ENCODE assay signal across 8 mouse cellular contexts in the genomic region with DNA sequence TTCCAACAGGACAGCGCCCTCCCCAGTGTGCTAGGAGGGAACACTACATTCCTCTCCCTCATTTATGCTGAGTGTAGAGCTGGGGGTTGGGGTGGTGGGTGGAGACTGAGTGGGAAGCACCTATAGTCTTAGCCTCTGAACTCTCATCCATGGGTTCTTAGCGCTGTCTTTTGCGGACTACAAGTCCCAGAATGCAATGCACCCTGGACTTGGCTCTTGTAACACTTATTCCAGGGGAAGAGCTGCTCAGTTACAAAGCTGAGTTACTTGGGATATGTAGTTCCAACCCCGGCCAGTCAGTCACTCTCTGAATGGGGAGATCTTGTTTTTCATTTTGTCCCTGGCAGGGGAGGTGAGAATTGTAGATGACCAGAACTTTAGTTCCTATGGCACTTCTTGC. TPM values are rescaled to one million over a fixed set of nuclear protein-coding genes. Genes with fewer than 3 reads are reported as not detected.
A peak's percentile ranks its signal among the peaks of the same experiment; 100 is the strongest.
DNase-seq lines count a peak whose midpoint lies in the region; ATAC-seq and TF ChIP-seq lines count a peak whose summit lies in the region.

No protein-coding gene starts in this region.

- H3K4me3 ChIP-seq in midbrain, embryonic 11.5 days (ENCODE audit: low read depth, low read length): no peak overlapping the region
- no peak overlapping the region for H3K4me3 ChIP-seq in midbrain, embryonic 10.5 days
- no peak overlapping the region for H3K4me3 ChIP-seq in forebrain, embryonic 13.5 days
- no peak overlapping the region for H3K4me3 ChIP-seq in liver, postnatal 0 days (ENCODE audit: low read depth, low read length)

- H3K27me3 ChIP-seq in midbrain, embryonic 11.5 days (ENCODE audit: control insufficient read depth, insufficient read depth, low read length): no peaks in the 10 kb centered on the region
- H3K27me3 ChIP-seq in midbrain, embryonic 10.5 days (ENCODE audit: low read depth, poor library complexity, severe bottlenecking): no peaks in the 10 kb centered on the region
- H3K27me3 ChIP-seq in forebrain, embryonic 13.5 days: no peaks in the 10 kb centered on the region
- H3K27me3 ChIP-seq in liver, postnatal 0 days (ENCODE audit: insufficient read depth, low read length): no peaks in the 10 kb centered on the region

- TF ChIP-seq CTCF in liver, postnatal 0 days (IDR thresholded peaks at IDR 0.05; ENCODE audit: low read depth): no peak

- H3K36me3 ChIP-seq in midbrain, embryonic 11.5 days (ENCODE audit: control insufficient read depth, insufficient read depth, low read length): 0 out of 2 replicates have a peak, but pooled peaks cover 2% of the 10 kb centered on the region
- H3K36me3 ChIP-seq in midbrain, embryonic 10.5 days: peaks cover 28% of the 10 kb centered on the region
- H3K36me3 ChIP-seq in forebrain, embryonic 13.5 days (ENCODE audit: poor library complexity, severe bottlenecking): peaks cover 33% of the 10 kb centered on the region
- peaks cover 27% of the 10 kb centered on the region for H3K36me3 ChIP-seq in liver, postnatal 0 days (replicated peaks; ENCODE audit: insufficient read depth, low read length)

- WGBS in midbrain, embryonic 11.5 days: 9% methylated on average over 4 of the region's 4 CpGs
- whole genome bisulfite sequencing in midbrain, embryonic 10.5 days: 11% methylated on average over 4 of the region's 4 CpGs
- WGBS in forebrain, embryonic 13.5 days: 14% methylated on average over 4 of the region's 4 CpGs
- WGBS in liver, postnatal 0 days (ENCODE audit: insufficient replicate concordance): 38% methylated on average over 4 of the region's 4 CpGs

- no peaks in the 10 kb centered on the region for H3K9me3 ChIP-seq in midbrain, embryonic 11.5 days (ENCODE audit: control insufficient read depth, low read length)
- H3K9me3 ChIP-seq in midbrain, embryonic 10.5 days (replicated peaks): no peaks in the 10 kb centered on the region
- H3K9me3 ChIP-seq in forebrain, embryonic 13.5 days (replicated peaks): no peaks in the 10 kb centered on the region
- no peaks in the 10 kb centered on the region for H3K9me3 ChIP-seq in liver, postnatal 0 days (ENCODE audit: low read length)

- DNase-seq in midbrain, embryonic 11.5 days (ENCODE audit: low spot score, missing footprints): peak; percentile 88
- no peak for DNase-seq in midbrain, embryonic 10.5 days (ENCODE audit: low spot score)
- DNase-seq in adipocyte (ENCODE audit: low spot score): peak; percentile 61
- peak; percentile 51 for DNase-seq in kidney, adult 18-20 months
- peak; percentile 56 for DNase-seq in liver, postnatal 0 days
- peak; percentile 82 for DNase-seq in retina, postnatal 1 day
- DNase-seq in gastrocnemius, postnatal 25 days: no peak

- no peak overlapping the region for H3K9ac ChIP-seq in midbrain, embryonic 11.5 days (ENCODE audit: low read length)
- H3K9ac ChIP-seq in forebrain, embryonic 13.5 days: no peak overlapping the region
- H3K9ac ChIP-seq in liver, postnatal 0 days (replicated peaks): no peak overlapping the region

- H3K27ac ChIP-seq in midbrain, embryonic 11.5 days (ENCODE audit: low read depth, low read length): no peak overlapping the region
- H3K27ac ChIP-seq in midbrain, embryonic 10.5 days (replicated peaks): no peak overlapping the region
- H3K27ac ChIP-seq in forebrain, embryonic 13.5 days: no peak overlapping the region
- no peak overlapping the region for H3K27ac ChIP-seq in liver, postnatal 0 days (ENCODE audit: low read depth)

- H3K4me2 ChIP-seq in midbrain, embryonic 11.5 days: no peak overlapping the region
- no peak overlapping the region for H3K4me2 ChIP-seq in forebrain, embryonic 13.5 days
- no peak overlapping the region for H3K4me2 ChIP-seq in liver, postnatal 0 days (ENCODE audit: low read depth, low read length)

- H3K4me1 ChIP-seq in midbrain, embryonic 11.5 days (ENCODE audit: control insufficient read depth, insufficient read depth, low read length): no peaks in the 10 kb centered on the region
- peaks cover 20% of the 10 kb centered on the region for H3K4me1 ChIP-seq in midbrain, embryonic 10.5 days
- peaks cover 15% of the 10 kb centered on the region for H3K4me1 ChIP-seq in forebrain, embryonic 13.5 days
- peaks cover 5% of the 10 kb centered on the region for H3K4me1 ChIP-seq in liver, postnatal 0 days (ENCODE audit: insufficient read depth)

- ATAC-seq in midbrain, embryonic 11.5 days (ENCODE audit: low FRiP score): peak; percentile 65
- peak; percentile 87 for ATAC-seq in forebrain, embryonic 13.5 days
- peak; percentile 79 for ATAC-seq in liver, postnatal 0 days

- no peak for TF ChIP-seq EP300 in liver, postnatal 0 days (IDR thresholded peaks at IDR 0.05; ENCODE audit: low read depth)

RNA-seq across cellular contexts. Expression of a gene that starts 8.6 kb away (rescaled TPM):
- polyA plus RNA-seq in midbrain, embryonic 11.5 days (2014; fragmentation: Nextera tagmentation; extraction: Ambion mirVana): 15.9 and 18.1 TPM in 2 replicates
- polyA plus RNA-seq in midbrain, embryonic 10.5 days (2016; fragmentation: Nextera tagmentation; extraction: Ambion mirVana): 27.5 and 27.9 TPM in 2 replicates
- polyA plus RNA-seq in forebrain, embryonic 13.5 days (2015; fragmentation: Nextera tagmentation; extraction: Ambion mirVana): 40.0 and 41.7 TPM in 2 replicates
- 29.0 and 31.0 TPM in 2 replicates for polyA plus RNA-seq in liver, postnatal 0 days (2015; fragmentation: Nextera tagmentation; extraction: Ambion mirVana)
- 10 to 100 TPM; 58.4 to 60.9 TPM for total RNA-seq in gastrocnemius, postnatal 25 days (2021)

RNA-seq across cellular contexts. Expression of a gene that starts 12.9 kb away (rescaled TPM):
- not detected in 2 replicates for polyA plus RNA-seq in midbrain, embryonic 11.5 days (2014; fragmentation: Nextera tagmentation; extraction: Ambion mirVana)
- polyA plus RNA-seq in midbrain, embryonic 10.5 days (2016; fragmentation: Nextera tagmentation; extraction: Ambion mirVana): not detected in 2 replicates
- polyA plus RNA-seq in forebrain, embryonic 13.5 days (2015; fragmentation: Nextera tagmentation; extraction: Ambion mirVana): not detected in 2 replicates
- 0.18 TPM in 1 of 2 replicates, not detected in the other for polyA plus RNA-seq in liver, postnatal 0 days (2015; fragmentation: Nextera tagmentation; extraction: Ambion mirVana)
- total RNA-seq in gastrocnemius, postnatal 25 days (2021): not detected

RNA-seq across cellular contexts. Expression of a gene that starts 19.5 kb away (rescaled TPM):
- 4.2 and 4.4 TPM in 2 replicates for polyA plus RNA-seq in midbrain, embryonic 11.5 days (2014; fragmentation: Nextera tagmentation; extraction: Ambion mirVana)
- polyA plus RNA-seq in midbrain, embryonic 10.5 days (2016; fragmentation: Nextera tagmentation; extraction: Ambion mirVana): 3.6 and 6.1 TPM in 2 replicates
- polyA plus RNA-seq in forebrain, embryonic 13.5 days (2015; fragmentation: Nextera tagmentation; extraction: Ambion mirVana): 4.5 and 6.5 TPM in 2 replicates
- 0.02 and 0.09 TPM in 2 replicates for polyA plus RNA-seq in liver, postnatal 0 days (2015; fragmentation: Nextera tagmentation; extraction: Ambion mirVana)
- total RNA-seq in gastrocnemius, postnatal 25 days (2021): not detected

RNA-seq across cellular contexts. Expression of a gene that starts 25.2 kb away (rescaled TPM):
- polyA plus RNA-seq in midbrain, embryonic 11.5 days (2014; fragmentation: Nextera tagmentation; extraction: Ambion mirVana): 7.9 and 9.6 TPM in 2 replicates
- polyA plus RNA-seq in midbrain, embryonic 10.5 days (2016; fragmentation: Nextera tagmentation; extraction: Ambion mirVana): 9.0 and 10.0 TPM in 2 replicates
- polyA plus RNA-seq in forebrain, embryonic 13.5 days (2015; fragmentation: Nextera tagmentation; extraction: Ambion mirVana): 15.3 and 16.6 TPM in 2 replicates
- 291 and 298 TPM in 2 replicates for polyA plus RNA-seq in liver, postnatal 0 days (2015; fragmentation: Nextera tagmentation; extraction: Ambion mirVana)
- total RNA-seq in gastrocnemius, postnatal 25 days (2021): 100 to 1,000 TPM; 749 to 982 TPM

RNA-seq across cellular contexts. Expression of a gene that starts 33.4 kb away (rescaled TPM):
- 28.5 and 34.8 TPM in 2 replicates for polyA plus RNA-seq in midbrain, embryonic 11.5 days (2014; fragmentation: Nextera tagmentation; extraction: Ambion mirVana)
- 7.2 and 16.2 TPM in 2 replicates for polyA plus RNA-seq in midbrain, embryonic 10.5 days (2016; fragmentation: Nextera tagmentation; extraction: Ambion mirVana)
- 37.0 and 44.1 TPM in 2 replicates for polyA plus RNA-seq in forebrain, embryonic 13.5 days (2015; fragmentation: Nextera tagmentation; extraction: Ambion mirVana)
- polyA plus RNA-seq in liver, postnatal 0 days (2015; fragmentation: Nextera tagmentation; extraction: Ambion mirVana): not detected in 2 replicates
- total RNA-seq in gastrocnemius, postnatal 25 days (2021): not detected

Comparison
In these comparisons a context has a peak if more than half of its experiments do, and no peak if none do; other contexts are left out.
1. DNase-seq: peak in midbrain, embryonic 11.5 days (single experiment), adipocyte (single experiment), kidney, adult 18-20 months (single experiment), liver, postnatal 0 days (single experiment) and retina, postnatal 1 day (single experiment); none in midbrain, embryonic 10.5 days (single experiment) and gastrocnemius, postnatal 25 days (single experiment).
2. Peak in every context shown above with its lines, with median percentiles within 50 percentile points of each other: ATAC-seq.